Mouse (Mus musculus) forebrain, embryonic 16.5 days (tissue): ENCODE measurements around the gene Dennd2c. TPM values are rescaled to one million over a fixed set of nuclear protein-coding genes. Genes with fewer than 3 reads are reported as not detected.
"Not testable (repeated sequence)": the region's sequence is repeated elsewhere in the genome, so short reads cannot be mapped to it uniquely, and the experiment has no call there.

ENCODE experiments used
- ATAC-seq: fragments of 200-750 bp; cut with Nextera tagmentation; 2 replicates; pipeline ENCODE4 v1.8.0; 2017; ENCODE audit warnings: mild to moderate bottlenecking, moderate library complexity
- H3K27ac ChIP-seq: fragments of 300-500 bp; sonication (generic); 2 replicates; pipeline ENCODE4 v1.5.1; 2014; ENCODE audit warnings: low read length, control low read depth
- H3K27me3 ChIP-seq: fragments of 300-500 bp; sonication (generic); replicated peaks from 2 replicates; pipeline ENCODE4 v1.6.1; 2014; ENCODE audit warnings: low read length; ENCODE audit not compliant: control insufficient read depth, insufficient read depth
- H3K36me3 ChIP-seq: fragments of 300-500 bp; sonication (generic); 2 replicates; pipeline ENCODE4 v1.6.1; 2014; ENCODE audit not compliant: control insufficient read depth, insufficient read depth
- H3K4me1 ChIP-seq: fragments of 300-500 bp; sonication (generic); replicated peaks from 2 replicates; pipeline ENCODE4 v1.6.1; 2014; ENCODE audit warnings: low read length; ENCODE audit not compliant: control insufficient read depth, insufficient read depth
- H3K4me2 ChIP-seq: fragments of 300-500 bp; sonication (generic); 2 replicates; pipeline ENCODE4 v1.6.1; 2014; ENCODE audit warnings: mild to moderate bottlenecking, low read length, control low read depth
- H3K4me3 ChIP-seq: fragments of 300-500 bp; sonication (generic); replicated peaks from 2 replicates; pipeline ENCODE4 v1.5.1; 2014; ENCODE audit warnings: mild to moderate bottlenecking, low read length, control low read depth
- H3K9ac ChIP-seq: fragments of 300-500 bp; sonication (generic); replicated peaks from 2 replicates; pipeline ENCODE4 v1.6.1; 2014; ENCODE audit warnings: low read depth, low read length, control low read depth
- H3K9me3 ChIP-seq: fragments of 300-500 bp; sonication (generic); 2 replicates; pipeline ENCODE4 v1.6.1; 2016; ENCODE audit warnings: low read length; ENCODE audit not compliant: control insufficient read depth
- WGBS: fragments of 180-500 bp; shearing (Covaris S2); extraction: QIAGEN DNeasy Blood & Tissue Kit; methylation state at CpG from one replicate; pipeline ENCODE4 v1.1.7; 2014; 5-methylcytosine and 5-hydroxymethylcytosine counted together
- polyA plus RNA-seq: library from polyadenylated mRNA; unstranded; fragments of >200 nt; fragmentation: Nextera tagmentation; extraction: Ambion mirVana; gene quantifications from 2 replicates; pipeline ENCODE4 v1.2.1, GENCODE M21; 2015

Dennd2c gene
- polyA plus RNA-seq, 1 experiment from 2014 or later = 0.99 TPM

DNA sequence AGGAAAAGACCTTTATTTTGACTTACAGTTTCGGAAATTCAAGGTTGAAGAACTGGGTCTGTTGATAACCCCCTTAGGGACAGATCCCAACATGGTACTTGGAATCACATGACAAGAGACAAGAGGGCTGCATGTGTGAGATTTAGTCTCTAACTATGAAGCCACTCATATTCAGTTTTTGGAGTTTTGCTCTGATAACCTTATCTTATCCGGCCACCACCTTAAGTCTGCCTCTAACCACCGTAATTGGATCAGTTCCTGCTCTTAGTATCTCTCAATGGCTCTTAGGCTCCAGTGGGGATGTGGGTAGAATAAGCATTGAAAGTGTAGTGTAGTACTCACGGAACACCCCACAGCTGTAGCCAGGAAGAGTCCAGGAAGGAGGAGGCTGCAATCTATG lies 74.3 kb downstream of the Dennd2c start:
- H3K36me3 ChIP-seq = peaks cover 33% of the 10 kb centered on the region
- peaks cover 7% of the 10 kb centered on the region for H3K4me1 ChIP-seq
- H3K4me3 ChIP-seq = no peak overlapping the region
- no peak overlapping the region for H3K27ac ChIP-seq
- no peak for ATAC-seq
- no peaks in the 10 kb centered on the region for H3K27me3 ChIP-seq
- no peak overlapping the region for H3K4me2 ChIP-seq
- no peaks in the 10 kb centered on the region for H3K9me3 ChIP-seq
- 96% methylated on average over 4 of the region's 4 CpGs for WGBS
- H3K9ac ChIP-seq = no peak overlapping the region

DNA sequence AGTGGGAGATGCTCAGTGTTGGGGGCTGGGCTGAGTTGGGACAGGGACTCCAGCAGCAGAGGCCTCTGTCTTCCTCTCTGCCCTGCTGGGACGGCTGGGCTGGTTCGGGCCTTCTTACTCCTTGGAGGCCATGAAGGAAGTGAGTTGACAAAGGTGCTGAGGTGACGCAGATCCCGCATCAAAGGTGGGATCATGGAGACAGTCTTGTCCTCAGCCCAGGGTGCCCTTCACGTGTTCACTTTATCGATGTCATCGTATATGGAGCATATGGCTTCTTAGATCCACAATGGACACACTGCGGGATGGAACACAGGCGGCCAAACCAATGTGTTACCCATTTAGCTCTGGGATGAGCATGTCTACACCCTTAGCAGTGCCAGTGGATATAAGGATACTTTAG lies 77.1 kb downstream of the Dennd2c start:
- Histone ChIP-seq H3K27me3 (no peaks in the 10 kb centered on the region), H3K9me3 (no peaks in the 10 kb centered on the region), H3K4me2 (no peak overlapping the region), H3K9ac (no peak overlapping the region), H3K4me1 (no peaks in the 10 kb centered on the region), H3K27ac (no peak overlapping the region), H3K4me3 (no peak overlapping the region), H3K36me3 (peaks cover 29% of the 10 kb centered on the region)
- no peak for ATAC-seq
- 92% methylated on average over 9 of the region's 9 CpGs for WGBS

- Histone ChIP-seq H3K27me3 (no peaks in the 10 kb centered on the region), H3K4me3 (no peak overlapping the region), H3K36me3 (peaks cover 22% of the 10 kb centered on the region), H3K4me2 (no peak overlapping the region), H3K4me1 (no peaks in the 10 kb centered on the region), H3K27ac (no peak overlapping the region), H3K9me3 (no peaks in the 10 kb centered on the region), H3K9ac (no peak overlapping the region)
- ATAC-seq = no peak
- 49% methylated on average over 4 of the region's 4 CpGs for WGBS
These were observed 78.8 kb downstream of the Dennd2c start for GRCm38 (mm10) chr3:103181171-103181570.

GRCm38 (mm10) chr3:103182821-103183220 lies 80.4 kb downstream of the Dennd2c start:
- H3K4me1 ChIP-seq = no peaks in the 10 kb centered on the region
- no peaks in the 10 kb centered on the region for H3K9me3 ChIP-seq
- ATAC-seq = no peak
- no peak overlapping the region for H3K4me3 ChIP-seq
- H3K27me3 ChIP-seq = no peaks in the 10 kb centered on the region
- peaks cover 12% of the 10 kb centered on the region for H3K36me3 ChIP-seq
- H3K27ac ChIP-seq = no peak overlapping the region
- no peak overlapping the region for H3K4me2 ChIP-seq
- 85% methylated on average over 14 of the region's 14 CpGs for WGBS
- no peak overlapping the region for H3K9ac ChIP-seq

DNA sequence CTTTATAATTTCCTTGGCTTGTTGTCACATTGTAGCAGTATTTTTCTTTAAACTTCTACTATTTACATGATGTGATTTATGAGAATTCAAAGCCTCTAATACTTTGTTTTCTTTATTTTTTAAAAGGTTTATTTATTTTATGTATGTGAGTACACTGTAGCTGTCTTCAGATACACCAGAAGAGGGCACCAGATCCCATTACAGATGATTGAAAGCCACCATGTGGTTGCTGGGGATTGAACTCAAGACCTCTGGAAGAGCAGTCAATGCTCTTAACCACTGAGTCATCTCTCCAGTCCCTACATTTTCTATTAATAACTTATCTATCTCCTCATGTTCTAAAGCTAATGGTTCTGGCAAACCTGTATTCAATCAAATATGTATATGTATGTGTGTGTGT lies 82.1 kb downstream of the Dennd2c start:
- H3K9me3 ChIP-seq, H3K27ac ChIP-seq, H3K4me1 ChIP-seq, H3K36me3 ChIP-seq, H3K9ac ChIP-seq, H3K4me3 ChIP-seq, H3K4me2 ChIP-seq, H3K27me3 ChIP-seq, ATAC-seq: not testable (repeated sequence)

- peaks cover 7% of the 10 kb centered on the region; the same call in 1 of the 2 replicates for H3K4me1 ChIP-seq
- no peaks in the 10 kb centered on the region for H3K27me3 ChIP-seq
- H3K4me2 ChIP-seq = no peak overlapping the region
- H3K9ac ChIP-seq = no peak overlapping the region
- peaks cover 6% of the 10 kb centered on the region; the same call in 1 of the 2 replicates for H3K9me3 ChIP-seq
- H3K4me3 ChIP-seq = no peak overlapping the region
- 52% methylated on average over 5 of the region's 5 CpGs for WGBS
- no peak overlapping the region for H3K27ac ChIP-seq
- ATAC-seq = no peak
- no peaks in the 10 kb centered on the region for H3K36me3 ChIP-seq
These were observed 86.0 kb downstream of the Dennd2c start for GRCm38 (mm10) chr3:103188451-103188850.

DNA sequence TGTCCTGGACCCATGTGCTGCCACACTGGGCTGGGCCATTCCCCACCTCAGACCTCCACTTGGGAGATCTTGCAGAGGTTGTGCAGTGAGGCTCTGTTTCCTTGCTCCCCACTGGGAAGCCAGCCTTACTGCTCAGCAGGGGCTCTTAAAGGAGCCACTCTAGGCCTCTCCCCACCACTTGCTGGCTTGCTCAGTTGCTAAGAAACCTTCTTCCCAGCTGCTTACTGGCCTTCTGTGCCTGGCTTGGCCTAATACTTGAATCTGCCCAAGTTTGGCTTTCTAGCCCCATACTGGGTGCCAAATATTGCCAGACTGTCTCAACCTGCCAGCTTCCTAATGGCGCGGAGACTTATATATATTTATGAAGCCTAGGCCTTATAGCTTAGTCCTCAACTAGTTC lies 86.5 kb downstream of the Dennd2c start:
- ATAC-seq = no peak; the same call in 1 of the 2 replicates
- no peaks in the 10 kb centered on the region for H3K36me3 ChIP-seq
- peaks cover 6% of the 10 kb centered on the region; the same call in 1 of the 2 replicates for H3K9me3 ChIP-seq
- H3K4me2 ChIP-seq = no peak overlapping the region
- H3K4me3 ChIP-seq = no peak overlapping the region
- no peak overlapping the region for H3K27ac ChIP-seq
- WGBS = 70% methylated on average over 2 of the region's 2 CpGs
- H3K9ac ChIP-seq = no peak overlapping the region
- peaks cover 7% of the 10 kb centered on the region; the same call in 1 of the 2 replicates for H3K4me1 ChIP-seq
- no peaks in the 10 kb centered on the region for H3K27me3 ChIP-seq

- Histone ChIP-seq H3K4me2 (no peak overlapping the region), H3K4me1 (peaks cover 7% of the 10 kb centered on the region; the same call in 1 of the 2 replicates), H3K9me3 (peaks cover 6% of the 10 kb centered on the region; the same call in 1 of the 2 replicates), H3K4me3 (no peak overlapping the region), H3K36me3 (no peaks in the 10 kb centered on the region), H3K9ac (no peak overlapping the region), H3K27me3 (no peaks in the 10 kb centered on the region), H3K27ac (no peak overlapping the region)
- no peak for ATAC-seq
- 93% methylated on average over 4 of the region's 4 CpGs for WGBS
These were observed 89.8 kb downstream of the Dennd2c start for GRCm38 (mm10) chr3:103192161-103192560.

GRCm38 (mm10) chr3:103193186-103193585 lies 90.8 kb downstream of the Dennd2c start:
- Histone ChIP-seq H3K27ac (no peak overlapping the region), H3K27me3 (no peaks in the 10 kb centered on the region), H3K4me3 (no peak overlapping the region), H3K36me3 (no peaks in the 10 kb centered on the region), H3K9ac (no peak overlapping the region), H3K4me1 (peaks cover 7% of the 10 kb centered on the region; the same call in 1 of the 2 replicates), H3K9me3 (peaks cover 6% of the 10 kb centered on the region; the same call in 1 of the 2 replicates), H3K4me2 (no peak overlapping the region)
- ATAC-seq = no peak
- 67% methylated on average over 1 of the region's 1 CpGs for WGBS

DNA sequence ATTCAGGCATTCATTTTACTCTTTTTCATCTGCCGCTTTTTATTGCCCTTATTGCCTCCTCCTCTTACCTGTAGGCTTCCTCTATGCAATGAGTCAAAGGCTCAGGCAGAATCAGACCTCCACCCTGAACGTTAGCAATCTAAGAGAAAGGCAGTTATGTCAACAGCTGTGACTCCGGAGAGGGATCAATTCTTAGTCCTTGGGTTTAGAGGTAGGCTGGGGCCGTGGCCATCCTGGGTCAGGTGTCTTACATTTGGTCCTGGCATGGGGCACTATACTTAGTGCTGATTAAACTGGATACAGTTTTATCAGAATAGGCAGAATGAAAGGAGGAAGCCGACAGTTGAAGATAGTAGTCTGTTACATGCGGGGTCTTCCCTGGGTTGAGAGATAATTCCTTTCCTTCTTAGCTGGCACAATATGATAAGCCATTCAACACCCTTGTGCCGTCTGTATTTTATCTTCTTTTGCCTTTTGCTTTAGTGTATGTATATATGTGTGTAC lies 94.0 kb downstream of the Dennd2c start:
- 82% methylated on average over 7 of the region's 7 CpGs for WGBS
- Histone ChIP-seq H3K9ac (no peak overlapping the region), H3K4me2 (no peak overlapping the region), H3K36me3 (no peaks in the 10 kb centered on the region), H3K27me3 (no peaks in the 10 kb centered on the region), H3K27ac (no peak overlapping the region), H3K4me1 (no peaks in the 10 kb centered on the region), H3K9me3 (peaks cover 6% of the 10 kb centered on the region; the same call in 1 of the 2 replicates), H3K4me3 (no peak overlapping the region)
- ATAC-seq = no peak
